Mouse (Mus musculus) limb, embryonic 14.5 days (tissue): Measurements from ENCODE around the gene Wdr43. TPM values are rescaled to one million over a fixed set of nuclear protein-coding genes. Genes with fewer than 3 reads are reported as not detected.

Experiments used
- ATAC-seq: fragments of 200-750 bp; cut with Nextera tagmentation; 2 replicates; pipeline ENCODE4 v1.8.0; 2017; ENCODE audit warnings: low read depth, moderate number of reproducible peaks, moderate TSS enrichment; ENCODE audit not compliant: low FRiP score
- DNase-seq: peaks from one replicate; pipeline ENCODE4 v3.0.0-alpha.2; 2015; ENCODE audit warnings: low spot score
- H3K27ac ChIP-seq: fragments of 300-500 bp; sonication (generic); replicated peaks from 2 replicates; pipeline ENCODE4 v1.5.1; 2014; ENCODE audit warnings: low read depth, mild to moderate bottlenecking, low read length, moderate library complexity, mixed read lengths
- H3K27me3 ChIP-seq: fragments of 300-500 bp; sonication (generic); 2 replicates; pipeline ENCODE4 v1.6.1; 2014; ENCODE audit warnings: low read length, mixed read lengths; ENCODE audit not compliant: control insufficient read depth, insufficient read depth
- H3K36me3 ChIP-seq: fragments of 300-500 bp; sonication (generic); 2 replicates; pipeline ENCODE4 v1.6.1; 2014; ENCODE audit warnings: mild to moderate bottlenecking, low read length, moderate library complexity, mixed read lengths; ENCODE audit not compliant: control insufficient read depth, insufficient read depth
- H3K4me1 ChIP-seq: fragments of 300-500 bp; sonication (generic); 2 replicates; pipeline ENCODE4 v1.6.1; 2014; ENCODE audit warnings: antibody characterized with exemption, low read length, mixed read lengths; ENCODE audit not compliant: control insufficient read depth, insufficient read depth
- H3K4me2 ChIP-seq: fragments of 300-500 bp; sonication (generic); replicated peaks from 2 replicates; pipeline ENCODE4 v1.6.1; 2014; ENCODE audit warnings: low read depth, mild to moderate bottlenecking, low read length, moderate library complexity; ENCODE audit not compliant: severe bottlenecking
- H3K4me3 ChIP-seq: fragments of 300-500 bp; sonication (generic); replicated peaks from 2 replicates; pipeline ENCODE4 v1.5.1; 2014; ENCODE audit warnings: low read length
- H3K9ac ChIP-seq: fragments of 300-500 bp; sonication (generic); 2 replicates; pipeline ENCODE4 v1.6.1; 2014; ENCODE audit warnings: mild to moderate bottlenecking, low read depth, low read length, moderate library complexity; ENCODE audit not compliant: severe bottlenecking
- H3K9me3 ChIP-seq: fragments of 300-500 bp; sonication (generic); 2 replicates; pipeline ENCODE4 v1.6.1; 2016; ENCODE audit warnings: low read length; ENCODE audit not compliant: control insufficient read depth
- POLR2A ChIP-seq: fragments of 200-500 bp; IDR thresholded peaks from 2 replicates; pipeline ENCODE4 v1.8.0; 2012; ENCODE audit warnings: inconsistent platforms, mild to moderate bottlenecking, moderate library complexity, borderline replicate concordance; ENCODE audit not compliant: insufficient read depth, insufficient read length; ENCODE audit errors: extremely low read depth
- WGBS: fragments of 180-500 bp; shearing (Covaris S2); extraction: QIAGEN DNeasy Blood & Tissue Kit; methylation state at CpG from one replicate; pipeline ENCODE4 v1.1.7; 2014; 5-methylcytosine and 5-hydroxymethylcytosine counted together
- polyA plus RNA-seq, 2 experiments: library from polyadenylated mRNA; depleted of rRNA in 1 of 2; stranded (reverse) in 1 of 2; unstranded in 1 of 2; fragments of >200 nt; fragmentation: Nextera tagmentation in 1 of 2; extraction: Ambion mirVana in 1 of 2; gene quantifications; 2 replicates each; pipeline versions ENCODE4 v1.2.1 to v1.2.3; 2012 to 2014

Wdr43 gene
- polyA plus RNA-seq, 2 experiments = 57.0 to 78.8 TPM

- no peaks in the 10 kb centered on the region for H3K36me3 ChIP-seq
- H3K9ac ChIP-seq = no peak overlapping the region
- TF ChIP-seq POLR2A = no peak
- no peak overlapping the region for H3K27ac ChIP-seq
- ATAC-seq (no peak), DNase-seq (no peak)
- H3K4me2 ChIP-seq = no peak overlapping the region
- H3K9me3 ChIP-seq = no peaks in the 10 kb centered on the region
- 85% methylated on average over 5 of the region's 5 CpGs for WGBS
- no peaks in the 10 kb centered on the region for H3K27me3 ChIP-seq
- H3K4me1 ChIP-seq = no peaks in the 10 kb centered on the region
- H3K4me3 ChIP-seq = no peak overlapping the region
These were observed 80.7 kb downstream of the Wdr43 start for GRCm38 (mm10) chr17:71696396-71696795.

GRCm38 (mm10) chr17:71697896-71698618 is 82.4 kb downstream of the Wdr43 start:
- Histone ChIP-seq H3K27ac (no peak overlapping the region), H3K27me3 (no peaks in the 10 kb centered on the region), H3K4me2 (no peak overlapping the region), H3K9ac (no peak overlapping the region), H3K4me3 (no peak overlapping the region), H3K36me3 (no peaks in the 10 kb centered on the region), H3K9me3 (no peaks in the 10 kb centered on the region), H3K4me1 (no peaks in the 10 kb centered on the region)
- no peak for TF ChIP-seq POLR2A
- ATAC-seq (no peak), DNase-seq (no peak)
- WGBS = 80% methylated on average over 11 of the region's 11 CpGs

- no peaks in the 10 kb centered on the region for H3K27me3 ChIP-seq
- no peaks in the 10 kb centered on the region for H3K36me3 ChIP-seq
- no peak for TF ChIP-seq POLR2A
- ATAC-seq (no peak), DNase-seq (no peak)
- no peak overlapping the region for H3K4me2 ChIP-seq
- 85% methylated on average over 11 of the region's 11 CpGs for WGBS
- H3K27ac ChIP-seq = no peak overlapping the region
- no peak overlapping the region for H3K4me3 ChIP-seq
- no peaks in the 10 kb centered on the region for H3K4me1 ChIP-seq
- no peaks in the 10 kb centered on the region for H3K9me3 ChIP-seq
- no peak overlapping the region for H3K9ac ChIP-seq
These were observed 82.9 kb downstream of the Wdr43 start for GRCm38 (mm10) chr17:71698619-71698956.

- 71% methylated on average over 1 of the region's 1 CpGs for WGBS
- ATAC-seq (no peak), DNase-seq (no peak)
- Histone ChIP-seq H3K9ac (no peak overlapping the region), H3K4me1 (no peaks in the 10 kb centered on the region), H3K27ac (no peak overlapping the region), H3K4me3 (no peak overlapping the region), H3K9me3 (no peaks in the 10 kb centered on the region), H3K27me3 (no peaks in the 10 kb centered on the region), H3K36me3 (no peaks in the 10 kb centered on the region), H3K4me2 (no peak overlapping the region)
- no peak for TF ChIP-seq POLR2A
These were observed 89.4 kb downstream of the Wdr43 start for GRCm38 (mm10) chr17:71705113-71705512.

GRCm38 (mm10) chr17:71705550-71706480 is 90.1 kb downstream of the Wdr43 start:
- 75% methylated on average over 14 of the region's 14 CpGs for WGBS

More at GRCm38 (mm10) chr17:71705550-71706480, 90.1 kb downstream of the Wdr43 start:
- DNase-seq = no peak
- Histone ChIP-seq H3K36me3 (no peaks in the 10 kb centered on the region), H3K4me1 (no peaks in the 10 kb centered on the region), H3K9ac (no peak overlapping the region), H3K4me2 (no peak overlapping the region), H3K9me3 (no peaks in the 10 kb centered on the region), H3K27me3 (no peaks in the 10 kb centered on the region), H3K27ac (no peak overlapping the region), H3K4me3 (no peak overlapping the region)
- no peak for ATAC-seq
- TF ChIP-seq POLR2A = no peak
